4 mouse cellular contexts compared by ENCODE assay signal in the genomic region with DNA sequence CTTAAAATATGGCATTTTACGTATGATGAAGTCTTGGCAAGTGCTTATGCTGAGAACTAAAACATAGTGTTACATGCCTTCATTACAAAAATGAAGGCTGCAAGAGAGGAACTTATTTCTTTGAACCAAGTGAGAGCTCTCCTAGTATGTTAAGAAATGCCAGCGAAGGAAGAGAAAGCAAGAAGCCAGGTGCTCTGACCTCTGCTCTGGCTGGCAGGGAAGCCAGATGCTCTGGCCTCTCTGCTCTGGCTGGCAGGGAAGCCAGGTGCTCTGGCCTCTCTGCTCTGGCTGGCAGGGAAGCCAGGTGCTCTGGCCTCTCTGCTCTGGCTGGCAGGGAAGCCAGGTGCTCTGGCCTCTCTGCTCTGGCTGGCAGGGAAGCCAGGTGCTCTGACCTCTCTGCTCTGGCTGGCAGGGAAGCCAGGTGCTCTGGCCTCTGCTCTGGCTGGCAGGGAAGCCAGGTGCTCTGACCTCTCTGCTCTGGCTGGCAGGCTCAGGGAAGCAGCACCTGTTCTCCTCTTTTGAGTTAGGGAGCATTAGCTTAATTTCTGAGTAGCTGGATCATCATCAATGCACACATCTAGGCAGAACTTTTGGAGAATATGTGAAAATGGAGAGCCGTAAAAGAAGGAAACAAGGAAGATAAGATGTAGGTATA. TPM values are rescaled to one million over a fixed set of nuclear protein-coding genes. Genes with fewer than 3 reads are reported as not detected.
"Had no signal": no experiment of that assay in that cellular context is flagged by ENCODE, and none has a peak within 500 bp of the region (broad histone marks: within the 10 kb centered on the region; RNA-seq: fewer than 3 reads in every experiment).

No protein-coding gene starts in this region.

RNA-seq across cellular contexts. Expression of a gene that starts 44.7 kb away (rescaled TPM):
- polyA plus RNA-seq: intestine, postnatal 0 days; limb, embryonic 11.5 days; limb, embryonic 15.5 days; midbrain, embryonic 10.5 days had no signal
